Mouse (Mus musculus) spleen, adult 2 months (tissue): ENCODE data around the gene Rxrb.

Source experiments
- CTCF ChIP-seq: fragments of 200-500 bp; IDR thresholded peaks from 2 replicates; pipeline ENCODE4 v1.5.1; 2011; ENCODE audit warnings: mild to moderate bottlenecking, inconsistent platforms; ENCODE audit not compliant: insufficient read depth, insufficient read length, insufficient replicate concordance; ENCODE audit errors: extremely low read depth
- POLR2A ChIP-seq: fragments of 200-500 bp; IDR thresholded peaks from 2 replicates; pipeline ENCODE4 v1.6.1; 2011; ENCODE audit warnings: low read depth, low read length, inconsistent platforms

GRCm38 (mm10) chr17:34021539-34022413 is 9.8 kb upstream of the Rxrb start:
- TF ChIP-seq POLR2A: no peak
- TF ChIP-seq CTCF: no peak
